Mouse (Mus musculus) hindbrain, embryonic 14.5 days (tissue): ENCODE data around the gene Ly6f. TPM values are rescaled to one million over a fixed set of nuclear protein-coding genes. Genes with fewer than 3 reads are reported as not detected.

Experiments used
- ATAC-seq: fragments of 200-750 bp; cut with Nextera tagmentation; 2 replicates; pipeline ENCODE4 v1.8.0; 2017; ENCODE audit warnings: moderate number of reproducible peaks, mild to moderate bottlenecking, moderate TSS enrichment, moderate library complexity; ENCODE audit not compliant: low FRiP score
- DNase-seq: peaks from one replicate; pipeline ENCODE4 v3.0.0-alpha.2; 2015; ENCODE audit warnings: low spot score
- H3K27ac ChIP-seq: fragments of 300-500 bp; sonication (generic); 2 replicates; pipeline ENCODE4 v1.5.1; 2014; ENCODE audit warnings: mild to moderate bottlenecking, moderate library complexity
- H3K27me3 ChIP-seq: fragments of 300-500 bp; sonication (generic); 2 replicates; pipeline ENCODE4 v1.6.1; 2014; ENCODE audit warnings: mild to moderate bottlenecking, low read length, mixed read lengths; ENCODE audit not compliant: control insufficient read depth, insufficient read depth
- H3K36me3 ChIP-seq: fragments of 300-500 bp; sonication (generic); replicated peaks from 2 replicates; pipeline ENCODE4 v1.6.1; 2014; ENCODE audit not compliant: control insufficient read depth, insufficient read depth
- H3K4me1 ChIP-seq: fragments of 300-500 bp; sonication (generic); replicated peaks from 2 replicates; pipeline ENCODE4 v1.6.1; 2014; ENCODE audit warnings: antibody characterized with exemption, low read length, mixed read lengths; ENCODE audit not compliant: control insufficient read depth, insufficient read depth
- H3K4me2 ChIP-seq: fragments of 300-500 bp; sonication (generic); replicated peaks from 2 replicates; pipeline ENCODE4 v1.6.1; 2014; ENCODE audit warnings: mild to moderate bottlenecking, moderate library complexity
- H3K4me3 ChIP-seq: fragments of 300-500 bp; sonication (generic); replicated peaks from 2 replicates; pipeline ENCODE4 v1.5.1; 2014; ENCODE audit warnings: mild to moderate bottlenecking, low read length
- H3K9ac ChIP-seq: fragments of 300-500 bp; sonication (generic); 2 replicates; pipeline ENCODE4 v1.6.1; 2014
- H3K9me3 ChIP-seq: fragments of 300-500 bp; sonication (generic); 2 replicates; pipeline ENCODE4 v1.6.1; 2016; ENCODE audit warnings: low read length; ENCODE audit not compliant: control insufficient read depth
- WGBS: fragments of 180-500 bp; shearing (Covaris S2); extraction: QIAGEN DNeasy Blood & Tissue Kit; methylation state at CpG from one replicate; pipeline ENCODE4 v1.1.7; 2014; 5-methylcytosine and 5-hydroxymethylcytosine counted together
- polyA plus RNA-seq: library from polyadenylated mRNA; unstranded; fragments of >200 nt; fragmentation: Nextera tagmentation; extraction: Ambion mirVana; gene quantifications from 2 replicates; pipeline ENCODE4 v1.2.1, GENCODE M21; 2014

Ly6f gene
- not detected in 2 replicates for polyA plus RNA-seq

GRCm38 (mm10) chr15:75268121-75268520 is at the start of gene Ly6f:
Gene Ly6f (plus strand): TSS chr15:75268421.
- Histone ChIP-seq H3K9ac (no peak within 1 kb of the TSS), H3K4me1 (no peaks in the 10 kb centered on the region), H3K4me3 (no peak within 1 kb of the TSS), H3K36me3 (no peaks in the 10 kb centered on the region), H3K9me3 (no peaks in the 10 kb centered on the region), H3K4me2 (no peak within 1 kb of the TSS), H3K27me3 (no peaks in the 10 kb centered on the region), H3K27ac (no peak within 1 kb of the TSS)
- no peak for ATAC-seq
- DNase-seq, result no peak

- Histone ChIP-seq H3K9me3 (no peaks in the 10 kb centered on the region), H3K9ac (no peak overlapping the region), H3K4me3 (no peak overlapping the region), H3K36me3 (no peaks in the 10 kb centered on the region), H3K4me2 (no peak overlapping the region), H3K4me1 (no peaks in the 10 kb centered on the region), H3K27ac (no peak overlapping the region), H3K27me3 (no peaks in the 10 kb centered on the region)
- DNase-seq, result no peak
- ATAC-seq, result no peak
Measured at GRCm38 (mm10) chr15:75221942-75222341, 46.3 kb upstream of the Ly6f start.

GRCm38 (mm10) chr15:75237736-75238288 is 30.4 kb upstream of the Ly6f start:
- DNase-seq (no peak), ATAC-seq (no peak)
- no peaks in the 10 kb centered on the region for H3K36me3 ChIP-seq
- no peak overlapping the region for H3K27ac ChIP-seq
- no peaks in the 10 kb centered on the region for H3K9me3 ChIP-seq
- H3K9ac ChIP-seq, result no peak overlapping the region
- no peak overlapping the region for H3K4me3 ChIP-seq
- WGBS, result 90% methylated on average over 3 of the region's 3 CpGs
- no peaks in the 10 kb centered on the region for H3K27me3 ChIP-seq
- no peak overlapping the region for H3K4me2 ChIP-seq
- no peaks in the 10 kb centered on the region for H3K4me1 ChIP-seq

- Histone ChIP-seq H3K9me3 (no peaks in the 10 kb centered on the region), H3K36me3 (no peaks in the 10 kb centered on the region), H3K4me1 (no peaks in the 10 kb centered on the region), H3K27ac (no peak overlapping the region), H3K9ac (no peak overlapping the region), H3K27me3 (no peaks in the 10 kb centered on the region), H3K4me2 (no peak overlapping the region), H3K4me3 (no peak overlapping the region)
- 82% methylated on average over 2 of the region's 2 CpGs for WGBS
- no peak for DNase-seq
- ATAC-seq, result no peak
Measured at GRCm38 (mm10) chr15:75240558-75240957, 27.7 kb upstream of the Ly6f start.

GRCm38 (mm10) chr15:75242756-75243640 is 25.2 kb upstream of the Ly6f start:
- Histone ChIP-seq H3K4me1 (no peaks in the 10 kb centered on the region), H3K9ac (no peak overlapping the region), H3K27me3 (no peaks in the 10 kb centered on the region), H3K27ac (no peak overlapping the region), H3K36me3 (no peaks in the 10 kb centered on the region), H3K4me3 (no peak overlapping the region), H3K9me3 (no peaks in the 10 kb centered on the region), H3K4me2 (no peak overlapping the region)
- WGBS, result 82% methylated on average over 3 of the region's 3 CpGs
- DNase-seq (no peak), ATAC-seq (no peak)

GRCm38 (mm10) chr15:75254671-75255070 is 13.6 kb upstream of the Ly6f start:
- H3K4me1 ChIP-seq, result no peaks in the 10 kb centered on the region
- no peaks in the 10 kb centered on the region for H3K9me3 ChIP-seq
- H3K9ac ChIP-seq, result no peak overlapping the region
- H3K27ac ChIP-seq, result no peak overlapping the region
- DNase-seq (no peak), ATAC-seq (no peak)
- no peak overlapping the region for H3K4me2 ChIP-seq
- H3K36me3 ChIP-seq, result no peaks in the 10 kb centered on the region
- no peaks in the 10 kb centered on the region for H3K27me3 ChIP-seq
- WGBS, result 90% methylated on average over 3 of the region's 3 CpGs
- H3K4me3 ChIP-seq, result no peak overlapping the region

- Histone ChIP-seq H3K36me3 (no peaks in the 10 kb centered on the region), H3K4me3 (no peak overlapping the region), H3K9ac (no peak overlapping the region), H3K27me3 (no peaks in the 10 kb centered on the region), H3K9me3 (no peaks in the 10 kb centered on the region), H3K4me2 (no peak overlapping the region), H3K27ac (no peak overlapping the region), H3K4me1 (no peaks in the 10 kb centered on the region)
- ATAC-seq, result no peak
- DNase-seq, result no peak
Measured at GRCm38 (mm10) chr15:75265863-75266262, 2.4 kb upstream of the Ly6f start.

- DNase-seq (no peak), ATAC-seq (no peak)
- Histone ChIP-seq H3K36me3 (no peaks in the 10 kb centered on the region), H3K27me3 (no peaks in the 10 kb centered on the region), H3K4me3 (no peak overlapping the region), H3K4me2 (no peak overlapping the region), H3K4me1 (no peaks in the 10 kb centered on the region), H3K27ac (no peak overlapping the region), H3K9me3 (no peaks in the 10 kb centered on the region), H3K9ac (no peak overlapping the region)
- 79% methylated on average over 1 of the region's 1 CpGs for WGBS
Measured at GRCm38 (mm10) chr15:75266626-75267025, 1.6 kb upstream of the Ly6f start.

- no peak overlapping the region for H3K27ac ChIP-seq
- H3K9me3 ChIP-seq, result no peaks in the 10 kb centered on the region
- H3K36me3 ChIP-seq, result no peaks in the 10 kb centered on the region
- WGBS, result 79% methylated on average over 5 of the region's 5 CpGs
- no peak for ATAC-seq
- no peak overlapping the region for H3K4me2 ChIP-seq
- no peak for DNase-seq
- no peak overlapping the region for H3K9ac ChIP-seq
- no peaks in the 10 kb centered on the region for H3K4me1 ChIP-seq
- no peaks in the 10 kb centered on the region for H3K27me3 ChIP-seq
- no peak overlapping the region for H3K4me3 ChIP-seq
Measured at GRCm38 (mm10) chr15:75268916-75269829, 952 bp downstream of the Ly6f start.
